Mouse (Mus musculus) hematopoietic stem cell, adult 5-6 weeks (primary cell): ENCODE data around the gene Nat8f5. TPM values are rescaled to one million over a fixed set of nuclear protein-coding genes. Genes with fewer than 3 reads are reported as not detected.
"Not testable (repeated sequence)": the region's sequence is repeated elsewhere in the genome, so short reads cannot be mapped to it uniquely, and the experiment has no call there.

Source experiments
- ATAC-seq, 2 experiments: fragments of 125-278 bp in 1 of 2; replicated peaks in 1 of 2; 2 replicates each; pipeline ENCODE4 v1.8.0; 2016 to 2017; ENCODE audit warnings: inconsistent platforms in 2 of 2, mild to moderate bottlenecking in 2 of 2, moderate number of reproducible peaks in 2 of 2, low read depth in 1 of 2, moderate TSS enrichment in 1 of 2; ENCODE audit not compliant: low FRiP score in 2 of 2, poor library complexity in 2 of 2, severe bottlenecking in 2 of 2, insufficient read depth in 1 of 2, low TSS enrichment in 1 of 2
- total RNA-seq: library from RNA; stranded (forward); fragments of 172-1452, 232-1000 nt; gene quantifications from 2 replicates; pipeline ENCODE4 v1.2.3, GENCODE M21; 2017

The Nat8f5 gene
- not detected in 2 replicates for total RNA-seq

DNA sequence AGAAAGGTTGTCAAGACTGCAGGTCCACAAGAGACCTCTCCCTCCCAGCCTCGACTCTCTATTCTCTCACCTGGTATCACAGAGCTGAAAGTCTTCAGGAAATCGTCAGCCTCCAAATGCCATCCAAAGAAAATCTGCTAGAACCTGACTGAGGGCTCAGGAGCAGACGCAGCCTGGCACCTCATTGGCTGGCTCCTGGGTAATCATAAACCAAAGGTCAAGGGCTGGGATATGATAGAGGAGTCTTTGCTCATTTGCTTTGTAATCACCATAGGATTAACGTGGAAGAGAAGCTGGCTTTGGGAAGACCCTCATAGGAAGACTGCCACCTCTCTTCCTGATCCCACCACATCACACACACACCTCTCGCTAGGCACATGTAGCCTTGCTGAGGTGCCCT lies at the start of gene Nat8f5, which contains the start of gene Nat8f6:
TSS of gene Nat8f5 (minus strand) at position 136 of the 400 bp plus-strand sequence.
TSS of gene Nat8f6 (minus strand) at position 118 of the 400 bp plus-strand sequence.
- ATAC-seq, result no peak

DNA sequence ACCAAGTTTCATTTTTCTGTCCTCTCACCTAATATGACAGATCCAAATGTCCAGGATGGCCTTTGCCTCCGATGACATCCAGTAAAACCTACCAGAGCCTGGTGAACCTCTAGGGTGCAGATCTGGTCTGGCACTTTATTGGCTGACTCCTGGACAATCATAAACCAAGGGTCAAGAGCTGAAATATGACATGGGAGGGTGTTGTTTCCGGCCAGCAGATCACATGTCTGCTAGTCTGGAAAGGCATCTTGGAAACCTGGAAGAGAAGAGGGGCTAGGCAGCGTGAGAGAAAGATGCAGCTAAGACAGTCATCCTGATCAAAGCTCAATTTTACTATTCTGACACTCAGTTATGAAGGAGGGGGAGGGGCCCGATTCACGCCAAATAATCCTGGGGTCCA lies 48.2 kb upstream of the Nat8f5 start, which contains the start of gene Nat8f2:
TSS of gene Nat8f2 (minus strand) at position 153 of the 400 bp plus-strand sequence.
- ATAC-seq, result not testable (repeated sequence)

DNA sequence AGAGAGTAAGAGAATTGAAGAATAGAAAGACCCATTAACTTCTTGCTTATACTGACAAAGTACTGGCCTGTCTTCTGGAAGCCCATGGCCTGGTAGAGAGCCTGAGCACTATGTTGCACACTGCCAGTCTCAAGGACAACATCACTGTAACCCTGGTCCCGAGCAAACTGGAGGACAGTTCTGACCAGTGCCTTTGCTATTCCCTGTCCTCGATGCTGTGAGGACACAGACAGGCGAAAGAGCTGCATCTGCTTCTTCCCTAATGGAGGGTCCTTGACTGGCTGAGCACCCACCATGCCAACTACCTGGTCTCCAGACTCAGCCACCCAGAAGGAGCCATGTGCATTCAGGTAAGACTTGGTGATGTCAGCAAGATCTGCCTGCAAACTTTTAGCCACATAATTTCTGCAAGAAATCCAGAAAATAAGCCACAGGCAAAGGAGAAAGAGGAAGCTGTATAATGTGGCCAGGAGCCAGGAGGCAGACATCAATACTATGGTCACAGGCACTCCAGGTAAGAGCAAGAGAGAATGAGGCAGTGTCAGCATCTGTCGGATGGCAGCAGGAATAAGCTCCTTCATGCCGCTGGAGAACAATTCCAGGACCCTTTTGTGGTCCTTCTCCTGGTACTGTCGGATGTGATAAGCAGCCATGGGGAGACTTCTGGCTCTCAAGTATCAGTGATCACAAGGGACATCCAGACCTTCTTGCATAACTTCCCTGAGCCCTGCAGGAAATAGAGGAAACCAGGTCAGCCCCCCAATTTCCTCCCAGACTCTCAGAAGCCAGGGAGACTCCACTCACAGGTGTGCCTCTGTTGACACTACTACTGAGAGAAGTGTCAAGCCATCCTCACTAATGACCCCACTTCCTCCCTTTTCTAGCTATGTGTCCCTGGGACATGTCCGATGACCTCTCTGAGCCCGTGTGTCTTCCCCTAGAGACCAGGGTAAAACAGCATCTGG lies 47.2 kb upstream of the Nat8f5 start:
- ATAC-seq, result peak; percentile 56 to 82

- ATAC-seq, result not testable (repeated sequence)
These were observed 46.2 kb upstream of the Nat8f5 start for GRCm38 (mm10) chr6:85866995-85867394.

DNA sequence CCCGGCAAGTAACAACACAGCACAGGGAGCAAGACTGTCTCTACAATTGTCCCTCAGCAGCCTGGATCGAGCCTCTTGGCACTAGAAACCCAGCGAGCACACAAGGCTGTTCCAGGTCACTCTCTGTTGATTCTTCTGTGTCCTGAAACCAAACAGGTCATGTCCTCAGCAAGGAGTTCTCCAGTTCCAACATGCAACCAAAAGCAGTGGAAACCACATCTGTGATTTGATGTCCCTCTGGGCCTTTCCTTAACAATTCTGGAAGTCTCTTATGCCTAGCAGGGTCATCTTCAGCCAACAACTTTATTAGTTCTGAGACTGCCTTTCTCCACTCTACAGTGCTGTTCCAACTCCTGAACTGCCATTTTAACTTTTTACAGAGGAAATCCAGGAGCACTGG lies 45.4 kb upstream of the Nat8f5 start:
- ATAC-seq, result not testable (repeated sequence)

DNA sequence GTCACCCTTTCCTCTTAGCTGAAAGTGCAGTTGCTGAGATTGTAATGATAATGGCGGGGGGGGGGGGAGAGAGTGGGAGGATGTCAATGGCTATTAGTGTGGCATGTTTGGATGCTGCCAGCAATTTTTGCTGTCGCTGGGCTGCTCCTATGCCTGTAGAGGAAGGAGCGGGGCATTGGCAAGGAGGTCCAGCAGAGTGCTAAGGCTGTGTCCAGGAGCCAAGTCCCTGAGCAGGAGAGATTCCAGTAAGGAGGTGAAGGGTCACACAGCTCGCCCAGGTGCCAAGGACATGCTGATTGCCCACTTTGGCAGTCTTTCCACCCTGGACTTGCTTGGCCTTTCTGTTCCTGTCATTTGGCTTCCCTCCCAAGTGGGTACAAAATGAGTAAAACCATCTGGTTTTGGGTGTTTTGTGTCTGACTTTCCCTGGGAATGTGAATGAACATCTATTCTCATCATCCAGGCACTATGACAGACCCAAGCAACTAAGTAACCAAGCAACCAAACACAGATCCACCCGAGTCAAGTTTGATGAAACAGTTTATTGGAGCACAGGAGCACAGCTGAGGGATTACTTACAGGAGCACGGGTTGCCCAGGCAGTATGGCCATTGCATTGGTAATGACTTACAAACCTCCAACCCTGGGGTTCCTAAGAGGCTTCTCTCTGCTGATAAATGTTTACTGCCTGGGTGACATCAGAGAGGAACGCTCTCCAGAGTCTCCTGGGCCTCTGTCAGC lies 44.3 kb upstream of the Nat8f5 start:
- not testable (repeated sequence) for ATAC-seq

DNA sequence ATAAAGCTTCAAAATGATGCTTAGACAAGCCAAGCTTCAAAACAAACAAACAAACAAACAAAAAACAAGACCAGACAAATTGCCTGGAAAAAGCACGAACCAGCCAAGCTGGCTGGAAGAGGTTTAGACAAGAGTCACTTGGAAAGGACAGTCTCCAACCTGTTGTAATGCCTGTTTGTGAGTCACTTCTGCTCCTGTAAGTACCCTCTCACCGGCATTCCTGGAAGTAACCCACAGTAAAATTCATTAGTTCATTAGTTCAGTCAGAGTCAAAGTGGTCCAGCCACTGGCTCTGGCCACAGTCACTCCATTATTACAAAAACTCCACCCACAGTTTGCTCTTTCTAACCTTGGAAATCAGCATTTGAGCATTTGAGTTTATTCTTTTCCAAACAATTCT lies 43.1 kb upstream of the Nat8f5 start:
- ATAC-seq, result no peak

GRCm38 (mm10) chr6:85863136-85863535 lies 42.4 kb upstream of the Nat8f5 start:
- no peak for ATAC-seq

- no peak for ATAC-seq
These were observed 41.8 kb upstream of the Nat8f5 start for GRCm38 (mm10) chr6:85862565-85862964.

DNA sequence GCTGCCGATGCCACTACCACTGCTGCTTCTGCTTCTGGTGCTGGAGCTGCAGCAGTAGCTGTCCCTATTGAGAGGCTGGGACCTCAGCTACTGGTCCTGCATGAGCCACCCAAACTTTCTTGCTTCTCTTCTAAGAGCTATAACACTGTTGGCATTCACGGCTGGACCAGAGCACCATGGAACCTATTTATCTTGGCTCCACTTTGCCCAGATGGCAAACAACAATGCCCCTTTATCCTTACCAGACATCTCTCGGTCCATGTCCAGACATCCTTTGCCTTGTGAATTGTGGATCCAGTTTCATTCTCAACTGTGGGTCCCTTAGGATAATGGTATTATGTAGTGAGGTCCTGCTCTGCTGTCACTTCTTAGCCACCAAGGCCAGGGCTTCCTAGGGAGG lies 40.5 kb upstream of the Nat8f5 start:
- ATAC-seq, result no peak

- no peak for ATAC-seq
These were observed 35.5 kb upstream of the Nat8f5 start for GRCm38 (mm10) chr6:85856194-85856678.

GRCm38 (mm10) chr6:85853481-85853880 lies 32.7 kb upstream of the Nat8f5 start:
- ATAC-seq, result no peak

GRCm38 (mm10) chr6:85851062-85851773 lies 30.4 kb upstream of the Nat8f5 start:
- peak; percentile 55 to 58 for ATAC-seq

GRCm38 (mm10) chr6:85849240-85849639 lies 28.5 kb upstream of the Nat8f5 start:
- ATAC-seq, result no peak

GRCm38 (mm10) chr6:85848140-85848539 lies 27.4 kb upstream of the Nat8f5 start:
- ATAC-seq, result no peak

GRCm38 (mm10) chr6:85846921-85847320 lies 26.1 kb upstream of the Nat8f5 start:
- no peak for ATAC-seq

DNA sequence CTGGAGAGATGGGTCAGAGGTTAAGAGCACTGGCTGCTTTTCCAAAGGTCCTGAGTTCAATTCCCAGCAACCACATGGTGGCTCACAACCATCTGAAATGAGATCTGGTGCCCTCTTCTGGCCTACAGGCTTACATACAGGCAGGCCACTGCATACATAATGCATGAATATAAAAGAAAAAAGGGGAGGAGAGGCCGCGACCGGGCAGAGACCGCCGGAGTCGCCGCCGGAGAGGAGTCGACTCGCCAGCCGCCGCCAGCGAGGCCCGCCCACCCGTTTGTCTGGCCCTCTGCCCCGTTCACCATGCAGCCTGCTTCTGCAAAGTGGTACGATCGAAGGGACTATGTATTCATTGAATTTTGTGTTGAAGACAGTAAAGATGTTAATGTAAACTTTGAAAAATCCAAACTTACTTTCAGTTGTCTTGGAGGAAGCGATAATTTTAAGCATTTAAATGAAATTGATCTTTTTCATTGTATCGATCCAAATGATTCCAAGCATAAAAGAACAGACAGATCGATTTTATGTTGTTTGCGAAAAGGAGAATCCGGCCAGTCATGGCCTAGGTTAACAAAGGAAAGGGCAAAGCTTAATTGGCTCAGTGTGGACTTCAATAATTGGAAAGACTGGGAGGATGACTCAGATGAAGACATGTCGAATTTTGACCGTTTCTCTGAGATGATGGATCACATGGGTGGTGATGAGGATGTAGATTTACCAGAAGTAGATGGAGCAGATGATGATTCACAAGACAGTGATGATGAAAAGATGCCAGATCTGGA lies 23.1 kb upstream of the Nat8f5 start:
- not testable (repeated sequence) for ATAC-seq
